ENCODE assay signal across 8 mouse cellular contexts in the genomic region with DNA sequence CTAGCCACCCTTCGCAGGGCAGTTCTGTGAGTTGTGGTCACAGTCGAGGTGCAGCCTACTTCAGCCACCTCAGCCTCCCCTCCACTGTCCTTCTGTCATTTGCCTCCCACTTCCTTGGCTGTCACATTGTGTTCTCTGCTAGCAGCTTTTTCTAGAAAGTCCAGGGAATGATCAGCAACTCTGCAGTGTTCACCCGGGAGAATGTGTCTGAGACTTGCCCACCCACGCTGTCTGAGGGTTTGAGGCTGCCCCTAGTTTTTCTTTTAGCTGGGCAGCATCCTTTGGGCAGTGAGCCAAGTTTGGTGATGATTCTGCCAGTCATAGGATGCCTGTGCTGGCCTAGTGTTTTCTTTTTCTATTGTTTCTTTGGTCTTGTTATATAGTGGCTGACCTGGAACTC. TPM values are rescaled to one million over a fixed set of nuclear protein-coding genes. Genes with fewer than 3 reads are reported as not detected.
DNase-seq lines count a peak whose midpoint lies in the region; ATAC-seq and TF ChIP-seq lines count a peak whose summit lies in the region.

No protein-coding gene starts in this region.

- intact Hi-C loops in left cerebral cortex, adult 2 months (cut with DNase I): no loop called here
- intact Hi-C loops in left cerebral cortex, postnatal 4 days (cut with DNase I): no loop called here

- H3K4me3 ChIP-seq in left cerebral cortex, adult 2 months: peak overlapping the region; percentile 71
- H3K4me3 ChIP-seq in heart, embryonic 16.5 days (ENCODE audit: low read length): peak overlapping the region; percentile 97
- H3K4me3 ChIP-seq in liver, embryonic 15.5 days (replicated peaks): peak overlapping the region; percentile 96

- H3K27me3 ChIP-seq in heart, embryonic 16.5 days (ENCODE audit: control insufficient read depth, insufficient read depth, low read length): no peaks in the 10 kb centered on the region
- H3K27me3 ChIP-seq in liver, embryonic 15.5 days: no peaks in the 10 kb centered on the region

- H3K9ac ChIP-seq in heart, embryonic 16.5 days (ENCODE audit: low read length): peak overlapping the region; percentile 27; the same call in 1 of the 2 replicates
- H3K9ac ChIP-seq in liver, embryonic 15.5 days: peak overlapping the region; percentile 90; the same call in 1 of the 2 replicates

- H3K27ac ChIP-seq in left cerebral cortex, adult 2 months: peak overlapping the region; percentile 90
- H3K27ac ChIP-seq in heart, embryonic 16.5 days (ENCODE audit: low read length): peak overlapping the region; percentile 71
- peak overlapping the region; percentile 5; the same call in 1 of the 2 replicates for H3K27ac ChIP-seq in liver, embryonic 15.5 days (replicated peaks)

- peak in 1 of 2 experiments; percentile 51 for DNase-seq in left cerebral cortex, adult 2 months (ENCODE audit: extremely low spot score in 1 of 2, low spot score in 2 of 2)
- DNase-seq in left cerebral cortex, postnatal 4 days: no peak
- DNase-seq in cerebellum, postnatal 14 days: peak; percentile 54 to 61
- DNase-seq in urinary bladder, postnatal 4 days (ENCODE audit: low spot score in 2 of 2): no peak
- DNase-seq in thymus, postnatal 4 days: no peak

- H3K9me3 ChIP-seq in heart, embryonic 16.5 days (replicated peaks; ENCODE audit: control insufficient read depth, low read length): no peaks in the 10 kb centered on the region
- H3K9me3 ChIP-seq in liver, embryonic 15.5 days (replicated peaks): no peaks in the 10 kb centered on the region

- ATAC-seq in heart, embryonic 16.5 days (replicated peaks; ENCODE audit: extremely low read depth, insufficient read depth, low FRiP score): no peak
- no peak for ATAC-seq in liver, embryonic 15.5 days (ENCODE audit: insufficient read depth)
- ATAC-seq in monocyte, adult 5-6 weeks (replicated peaks; ENCODE audit: insufficient number of reproducible peaks, low FRiP score, low TSS enrichment, poor library complexity, severe bottlenecking): no peak

- no peak for TF ChIP-seq CTCF in left cerebral cortex, adult 2 months (IDR thresholded peaks at IDR 0.05)

- peak overlapping the region; percentile 86 for H3K4me2 ChIP-seq in heart, embryonic 16.5 days (ENCODE audit: low read depth, low read length)
- H3K4me2 ChIP-seq in liver, embryonic 15.5 days: peak overlapping the region; percentile 81

- H3K36me3 ChIP-seq in heart, embryonic 16.5 days (ENCODE audit: control insufficient read depth, insufficient read depth): no peaks in the 10 kb centered on the region
- 0 out of 2 replicates have a peak, but pooled peaks cover 5% of the 10 kb centered on the region for H3K36me3 ChIP-seq in liver, embryonic 15.5 days (replicated peaks)

- 46% methylated on average over 4 of the region's 4 CpGs for WGBS in heart, embryonic 16.5 days
- 53% methylated on average over 4 of the region's 4 CpGs for WGBS in liver, embryonic 15.5 days (ENCODE audit: insufficient replicate concordance)

- peaks cover 72% of the 10 kb centered on the region for H3K4me1 ChIP-seq in heart, embryonic 16.5 days (ENCODE audit: control insufficient read depth, insufficient read depth, low read length)
- peaks cover 83% of the 10 kb centered on the region for H3K4me1 ChIP-seq in liver, embryonic 15.5 days (replicated peaks)

RNA-seq across cellular contexts. Expression of gene Dot1l, which starts 2.0 kb away (rescaled TPM):
- total RNA-seq in left cerebral cortex, adult 2 months (2021): 10 to 100 TPM; 64.6 to 75.3 TPM
- 10 to 100 TPM; 62.1 TPM for total RNA-seq in left cerebral cortex, postnatal 4 days (2021)
- polyA plus RNA-seq in heart, embryonic 16.5 days (2015; fragmentation: Nextera tagmentation; extraction: Ambion mirVana): 18.8 and 19.2 TPM in 2 replicates
- polyA plus RNA-seq in liver, embryonic 15.5 days (2015; fragmentation: Nextera tagmentation; extraction: Ambion mirVana): 8.1 and 9.3 TPM in 2 replicates
- total RNA-seq in monocyte, adult 5-6 weeks (2017): 5.2 to 17.7 TPM (median 6.3 TPM) in 3 replicates

RNA-seq across cellular contexts. Expression of gene Ap3d1, which starts 14.9 kb away (rescaled TPM):
- 100 to 1,000 TPM; 150 to 151 TPM for total RNA-seq in left cerebral cortex, adult 2 months (2021)
- total RNA-seq in left cerebral cortex, postnatal 4 days (2021): 100 to 1,000 TPM; 142 to 145 TPM
- 45.7 and 49.5 TPM in 2 replicates for polyA plus RNA-seq in heart, embryonic 16.5 days (2015; fragmentation: Nextera tagmentation; extraction: Ambion mirVana)
- polyA plus RNA-seq in liver, embryonic 15.5 days (2015; fragmentation: Nextera tagmentation; extraction: Ambion mirVana): 20.2 and 21.8 TPM in 2 replicates
- 65.5 to 110 TPM (median 103 TPM) in 3 replicates for total RNA-seq in monocyte, adult 5-6 weeks (2017)

RNA-seq across cellular contexts. Expression of gene Sf3a2, which starts 41.0 kb away (rescaled TPM):
- 10 to 100 TPM; 42.0 to 48.7 TPM for total RNA-seq in left cerebral cortex, adult 2 months (2021)
- 10 to 100 TPM; 58.0 to 58.2 TPM for total RNA-seq in left cerebral cortex, postnatal 4 days (2021)
- polyA plus RNA-seq in heart, embryonic 16.5 days (2015; fragmentation: Nextera tagmentation; extraction: Ambion mirVana): 42.3 and 47.7 TPM in 2 replicates
- 31.3 and 32.8 TPM in 2 replicates for polyA plus RNA-seq in liver, embryonic 15.5 days (2015; fragmentation: Nextera tagmentation; extraction: Ambion mirVana)
- 9.4 to 23.3 TPM (median 10.7 TPM) in 3 replicates for total RNA-seq in monocyte, adult 5-6 weeks (2017)

RNA-seq across cellular contexts. Expression of gene Plekhj1, which starts 41.5 kb away (rescaled TPM):
- total RNA-seq in left cerebral cortex, adult 2 months (2021): 10 to 100 TPM; 68.2 to 71.0 TPM
- 10 to 100 TPM; 73.2 to 86.2 TPM for total RNA-seq in left cerebral cortex, postnatal 4 days (2021)
- 79.4 and 83.3 TPM in 2 replicates for polyA plus RNA-seq in heart, embryonic 16.5 days (2015; fragmentation: Nextera tagmentation; extraction: Ambion mirVana)
- polyA plus RNA-seq in liver, embryonic 15.5 days (2015; fragmentation: Nextera tagmentation; extraction: Ambion mirVana): 73.6 and 83.0 TPM in 2 replicates
- 29.4 to 59.3 TPM (median 41.3 TPM) in 3 replicates for total RNA-seq in monocyte, adult 5-6 weeks (2017)

RNA-seq across cellular contexts. Expression of gene Amh, which starts 48.1 kb away (rescaled TPM):
- total RNA-seq in left cerebral cortex, adult 2 months (2021): 1 to 10 TPM; 1.9 to 3.8 TPM
- 1 to 10 TPM; 1.9 to 2.2 TPM for total RNA-seq in left cerebral cortex, postnatal 4 days (2021)
- 0.13 and 0.29 TPM in 2 replicates for polyA plus RNA-seq in heart, embryonic 16.5 days (2015; fragmentation: Nextera tagmentation; extraction: Ambion mirVana)
- polyA plus RNA-seq in liver, embryonic 15.5 days (2015; fragmentation: Nextera tagmentation; extraction: Ambion mirVana): 0.10 and 0.12 TPM in 2 replicates
- not detected in 3 replicates for total RNA-seq in monocyte, adult 5-6 weeks (2017)

Comparison
In these comparisons a context has a peak if more than half of its experiments do, and no peak if none do; other contexts are left out.
1. DNase-seq: peak in cerebellum, postnatal 14 days (2 of 2); none in left cerebral cortex, postnatal 4 days (single experiment), urinary bladder, postnatal 4 days (0 of 2) and thymus, postnatal 4 days (single experiment).
2. H3K27ac ChIP-seq: peak in every context shown above with its lines; median percentile 90 in left cerebral cortex, adult 2 months; 71 in heart, embryonic 16.5 days; 5 in liver, embryonic 15.5 days.
3. Peak in every context shown above with its lines, with median percentiles within 50 percentile points of each other: H3K4me3 ChIP-seq.